9 mouse cellular contexts compared by ENCODE assay signal in genomic region chr9:119334324-119334723, GRCm38 (mm10). TPM values are rescaled to one million over a fixed set of nuclear protein-coding genes. Genes with fewer than 3 reads are reported as not detected.
DNase-seq lines count a peak whose midpoint lies in the region; ATAC-seq lines count a peak whose summit lies in the region.
"Had no signal": no experiment of that assay in that cellular context is flagged by ENCODE, and none has a peak within 500 bp of the region (broad histone marks: within the 10 kb centered on the region; RNA-seq: fewer than 3 reads in every experiment).

No protein-coding gene starts in this region.

- peak overlapping the region; percentile 37; the same call in 1 of the 2 replicates for H3K4me2 ChIP-seq in liver, embryonic 15.5 days
- H3K4me2 ChIP-seq: limb, embryonic 15.5 days had no signal

- H3K27me3 ChIP-seq in liver, embryonic 15.5 days: no peaks in the 10 kb centered on the region
- H3K27me3 ChIP-seq: limb, embryonic 15.5 days had no signal

- peaks cover 16% of the 10 kb centered on the region; the same call in 1 of the 2 replicates for H3K36me3 ChIP-seq in liver, embryonic 15.5 days (replicated peaks)

- intact Hi-C loops in heart, postnatal 36 days (cut with DNase I): no loop called here

- peak; percentile 66 for DNase-seq in right cerebral cortex, adult 18-20 months
- no peak for DNase-seq in right cerebral cortex, postnatal 14 days
- DNase-seq in heart, postnatal 36 days: peak; percentile 60 to 67
- DNase-seq in skeletal muscle tissue, adult 2 months (ENCODE audit: low read depth, low spot score): peak; percentile 78
- DNase-seq in layer of hippocampus, postnatal 14 days (ENCODE audit: low spot score in 2 of 2): no peak
- no peak for DNase-seq in cerebellum, adult 9-10 months

- no peak overlapping the region for H3K4me3 ChIP-seq in brown adipose tissue, adult 24 weeks (ENCODE audit: insufficient read depth, low read depth, low read length)
- H3K4me3 ChIP-seq in liver, embryonic 15.5 days (replicated peaks): no peak overlapping the region
- H3K4me3 ChIP-seq: limb, embryonic 15.5 days had no signal

- H3K9me3 ChIP-seq in liver, embryonic 15.5 days (replicated peaks): no peaks in the 10 kb centered on the region
- H3K9me3 ChIP-seq: limb, embryonic 15.5 days had no signal

- H3K27ac ChIP-seq in brown adipose tissue, adult 24 weeks (replicated peaks; ENCODE audit: low read depth, low read length): peak overlapping the region; percentile 2; the same call in 1 of the 2 replicates
- peak overlapping the region; percentile 51; the same call in 1 of the 2 replicates for H3K27ac ChIP-seq in liver, embryonic 15.5 days (replicated peaks)
- H3K27ac ChIP-seq: limb, embryonic 15.5 days had no signal

- H3K9ac ChIP-seq in liver, embryonic 15.5 days: no peak overlapping the region
- H3K9ac ChIP-seq: limb, embryonic 15.5 days had no signal

- ATAC-seq in liver, embryonic 15.5 days (ENCODE audit: insufficient read depth): no peak

- WGBS in liver, embryonic 15.5 days (ENCODE audit: insufficient replicate concordance): 14% methylated on average over 10 of the region's 10 CpGs

- peaks cover 14% of the 10 kb centered on the region for H3K4me1 ChIP-seq in brown adipose tissue, adult 24 weeks (ENCODE audit: control insufficient read depth, insufficient read depth, insufficient read length, low read length)
- peaks cover 26% of the 10 kb centered on the region for H3K4me1 ChIP-seq in liver, embryonic 15.5 days (replicated peaks)

RNA-seq across cellular contexts. Expression of gene Acaa1a, which starts 5.2 kb away (rescaled TPM):
- 82.7 and 96.9 TPM in 2 replicates for polyA plus RNA-seq in brown adipose tissue, adult 24 weeks (2012; ENCODE audit: insufficient read depth, insufficient read length, missing spikeins)
- 10 to 100 TPM; 80.3 to 85.7 TPM for total RNA-seq in heart, postnatal 36 days (2021)
- polyA plus RNA-seq in liver, embryonic 15.5 days (2015; fragmentation: Nextera tagmentation; extraction: Ambion mirVana): 42.4 and 51.5 TPM in 2 replicates
- 10 to 100 TPM; 66.5 to 77.9 TPM for total RNA-seq in layer of hippocampus, postnatal 14 days (2021)

RNA-seq across cellular contexts. Expression of gene Myd88, which starts 6.9 kb away (rescaled TPM):
- 11.2 and 13.3 TPM in 2 replicates for polyA plus RNA-seq in brown adipose tissue, adult 24 weeks (2012; ENCODE audit: insufficient read depth, insufficient read length, missing spikeins)
- 10 to 100 TPM; 14.8 to 15.5 TPM for total RNA-seq in heart, postnatal 36 days (2021)
- polyA plus RNA-seq in liver, embryonic 15.5 days (2015; fragmentation: Nextera tagmentation; extraction: Ambion mirVana): 15.3 and 17.0 TPM in 2 replicates
- 1 to 10 TPM; 5.1 to 6.0 TPM for total RNA-seq in layer of hippocampus, postnatal 14 days (2021)

RNA-seq across cellular contexts. Expression of gene Oxsr1, which starts 12.1 kb away (rescaled TPM):
- polyA plus RNA-seq in brown adipose tissue, adult 24 weeks (2012; ENCODE audit: insufficient read depth, insufficient read length, missing spikeins): 18.3 and 19.4 TPM in 2 replicates
- 10 to 100 TPM; 49.3 to 49.5 TPM for total RNA-seq in heart, postnatal 36 days (2021)
- 4.8 and 5.6 TPM in 2 replicates for polyA plus RNA-seq in liver, embryonic 15.5 days (2015; fragmentation: Nextera tagmentation; extraction: Ambion mirVana)
- 10 to 100 TPM; 32.0 to 33.2 TPM for total RNA-seq in layer of hippocampus, postnatal 14 days (2021)

RNA-seq across cellular contexts. Expression of gene Xylb, which starts 22.9 kb away (rescaled TPM):
- polyA plus RNA-seq in brown adipose tissue, adult 24 weeks (2012; ENCODE audit: insufficient read depth, insufficient read length, missing spikeins): 1.2 and 1.7 TPM in 2 replicates
- under 1 TPM; 0.22 TPM for total RNA-seq in heart, postnatal 36 days (2021)
- 3.7 and 3.8 TPM in 2 replicates for polyA plus RNA-seq in liver, embryonic 15.5 days (2015; fragmentation: Nextera tagmentation; extraction: Ambion mirVana)
- 1 to 10 TPM; 4.2 to 5.6 TPM for total RNA-seq in layer of hippocampus, postnatal 14 days (2021)

RNA-seq across cellular contexts. Expression of gene Slc22a14, which starts 31.0 kb away (rescaled TPM):
- polyA plus RNA-seq in brown adipose tissue, adult 24 weeks (2012; ENCODE audit: insufficient read depth, insufficient read length, missing spikeins): not detected in 2 replicates
- total RNA-seq in heart, postnatal 36 days (2021): under 1 TPM in 1 of 2 experiments, not detected in 1; 0.19 TPM
- 0.07 TPM in 1 of 2 replicates, not detected in the other for polyA plus RNA-seq in liver, embryonic 15.5 days (2015; fragmentation: Nextera tagmentation; extraction: Ambion mirVana)
- not detected for total RNA-seq in layer of hippocampus, postnatal 14 days (2021)
- polyA plus RNA-seq: limb, embryonic 15.5 days had no signal

Comparison
In these comparisons a context has a peak if more than half of its experiments do, and no peak if none do; other contexts are left out.
1. DNase-seq: peak in right cerebral cortex, adult 18-20 months (single experiment), heart, postnatal 36 days (2 of 2) and skeletal muscle tissue, adult 2 months (single experiment); none in right cerebral cortex, postnatal 14 days (single experiment), layer of hippocampus, postnatal 14 days (0 of 2) and cerebellum, adult 9-10 months (single experiment).